Mouse (Mus musculus) cerebellum, adult 11 months (tissue): Measurements from ENCODE around the gene Cbr4.

Experiments used
- DNase-seq: peaks from one replicate; pipeline ENCODE4 v3.0.0; 2022

Cbr4 gene

DNA sequence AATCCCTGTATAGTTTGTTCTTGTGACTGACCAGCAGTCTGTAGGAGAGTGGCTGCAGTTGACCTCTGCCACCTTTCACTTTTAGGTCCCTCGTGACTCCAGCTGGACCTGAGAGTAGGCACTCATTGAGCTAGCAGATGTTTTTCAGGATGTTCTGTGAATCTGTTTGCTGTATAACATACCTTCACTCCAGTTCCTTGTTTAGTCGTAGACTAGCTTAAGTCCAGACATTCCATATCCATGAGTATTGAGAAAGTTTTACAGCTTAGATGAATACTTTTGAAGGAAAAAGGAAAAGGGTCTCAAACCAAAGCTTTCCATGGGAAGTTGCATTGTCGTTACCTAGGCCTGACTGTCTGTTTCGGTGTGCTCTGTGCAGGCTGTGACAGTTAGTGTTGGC, 9.6 kb downstream of the Cbr4 start:
- DNase-seq, result no peak

DNA sequence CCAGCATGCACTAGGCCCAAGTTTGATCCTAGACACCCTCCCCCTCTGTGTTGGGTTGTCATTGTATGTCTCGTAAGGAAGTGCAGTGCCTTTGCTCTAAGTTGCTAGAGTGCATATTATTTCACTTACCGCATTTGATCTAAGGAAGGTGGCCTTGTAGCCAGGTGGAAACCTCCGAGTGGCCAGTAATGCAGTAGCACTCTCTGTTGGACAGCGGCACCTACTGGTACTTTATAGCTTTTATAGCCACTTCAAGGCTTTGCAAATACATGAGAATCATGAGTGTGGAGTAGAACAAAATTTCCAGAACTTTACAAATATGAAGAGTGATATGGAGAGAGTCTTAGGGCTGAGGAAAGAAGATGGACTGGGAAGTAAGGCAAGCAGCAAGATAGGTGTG, 11.5 kb downstream of the Cbr4 start:
- DNase-seq, result no peak

DNA sequence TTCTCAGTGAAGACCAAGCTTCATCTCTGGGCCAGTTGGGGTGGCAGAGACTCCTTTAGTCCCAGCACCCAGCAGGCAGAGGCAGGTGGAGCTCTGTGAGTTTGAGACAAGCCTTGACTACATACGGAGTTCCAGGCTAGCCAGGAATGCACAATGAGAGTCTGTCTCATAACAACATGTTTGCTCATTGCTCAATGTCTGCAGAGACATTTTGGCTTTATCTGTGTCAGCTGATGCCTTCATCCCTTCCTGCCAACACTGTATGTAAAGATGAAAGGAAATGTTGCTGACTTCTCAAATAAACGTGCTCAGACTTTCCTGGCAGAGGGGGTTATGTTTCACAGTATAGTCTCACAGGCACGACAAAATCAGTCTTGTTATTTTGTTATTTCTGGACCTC, 13.4 kb downstream of the Cbr4 start:
- DNase-seq, result no peak

DNA sequence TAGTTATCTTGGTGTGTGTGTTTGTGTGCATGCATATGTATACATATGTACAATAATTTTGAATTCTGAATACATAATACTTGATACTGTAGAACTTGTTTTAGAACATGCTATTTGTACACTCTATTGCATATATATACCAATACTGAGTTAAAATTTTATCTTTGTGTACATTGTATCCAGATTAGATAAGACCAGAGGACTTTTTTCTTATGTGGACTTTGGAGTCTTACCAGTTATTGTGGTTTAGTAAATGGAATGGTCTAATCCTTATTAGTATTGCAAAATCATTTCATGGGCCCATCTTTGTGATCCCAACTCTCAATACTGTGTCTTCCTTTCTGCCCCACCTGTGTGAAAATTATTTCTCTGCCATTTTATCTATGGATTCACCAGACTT, 14.7 kb downstream of the Cbr4 start:
- no peak for DNase-seq

DNA sequence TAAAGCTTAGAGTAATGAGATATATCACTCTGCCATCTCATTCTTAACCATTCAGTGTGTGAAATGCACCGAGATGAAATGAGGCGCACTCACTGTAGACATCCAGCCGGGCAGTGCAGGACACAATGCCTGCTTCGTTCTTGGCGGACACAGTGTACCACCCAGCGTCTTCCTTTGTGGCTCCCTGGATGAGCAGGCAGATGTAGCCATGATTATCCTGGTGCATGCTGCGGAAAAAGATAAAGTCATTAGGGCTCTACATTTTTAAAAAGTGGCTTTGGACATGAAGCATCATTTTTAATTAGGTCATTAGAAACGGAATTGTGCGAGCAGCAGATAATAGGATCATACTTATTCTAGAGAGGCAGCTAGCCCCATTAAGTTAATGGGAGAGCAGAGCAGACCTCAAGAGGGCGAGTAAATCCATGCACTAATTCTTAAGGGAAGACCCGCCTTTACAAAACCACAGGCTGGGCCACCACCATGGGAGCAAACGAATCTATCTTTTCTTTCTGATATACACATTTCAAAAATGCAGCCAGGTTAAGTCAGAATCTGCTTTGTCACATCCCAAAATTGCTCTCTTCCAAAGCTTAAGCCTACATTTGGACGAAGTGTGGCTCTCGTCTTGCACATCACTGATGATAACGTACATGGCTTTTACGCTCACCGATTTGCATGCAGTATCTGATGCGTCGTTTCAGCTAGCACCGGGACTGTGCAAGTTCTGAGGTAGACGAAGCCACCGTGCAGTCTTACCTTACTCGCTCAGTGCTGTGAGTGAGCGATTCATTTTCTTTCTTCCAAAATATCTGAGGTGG, 27.8 kb downstream of the Cbr4 start:
- no peak for DNase-seq

DNA sequence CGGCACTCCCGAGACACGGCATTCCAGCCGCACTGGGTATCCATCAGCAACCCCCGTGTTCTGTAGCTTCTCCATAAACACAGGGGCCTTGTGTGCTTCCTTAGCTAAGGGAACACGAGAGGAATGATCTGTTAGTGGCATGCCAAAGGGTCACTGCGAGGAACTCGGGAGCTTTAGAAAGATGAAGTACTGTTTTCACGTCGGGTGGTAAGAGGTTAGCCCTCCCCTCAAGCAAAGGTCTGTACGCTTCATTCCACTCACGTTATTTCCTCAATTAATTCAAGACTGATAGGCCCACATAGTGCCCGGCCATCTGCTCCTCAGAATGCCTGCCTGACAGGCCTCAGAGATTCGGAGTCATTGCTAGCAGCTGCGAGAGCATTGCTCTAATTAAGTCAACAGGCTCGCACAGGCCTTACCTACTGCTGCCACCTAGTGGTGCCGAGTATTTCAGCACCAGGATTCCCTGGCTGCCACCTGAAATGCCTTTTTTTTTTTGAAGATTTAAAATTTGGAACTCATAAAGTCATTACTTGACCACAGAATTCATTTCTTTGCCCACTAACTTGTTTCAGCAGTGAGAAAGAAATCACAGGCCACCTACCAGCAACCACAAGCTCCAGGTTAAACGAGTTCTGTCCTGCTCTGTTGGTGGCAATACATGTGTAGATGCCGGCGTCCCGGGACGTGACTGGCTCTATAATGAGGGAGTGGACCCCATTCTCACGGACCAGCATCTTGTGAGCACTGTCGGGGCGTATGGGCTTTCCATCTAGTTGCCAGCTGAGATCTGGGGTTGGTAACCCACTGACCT, 28.6 kb downstream of the Cbr4 start:
- DNase-seq, result peak; percentile 75

DNA sequence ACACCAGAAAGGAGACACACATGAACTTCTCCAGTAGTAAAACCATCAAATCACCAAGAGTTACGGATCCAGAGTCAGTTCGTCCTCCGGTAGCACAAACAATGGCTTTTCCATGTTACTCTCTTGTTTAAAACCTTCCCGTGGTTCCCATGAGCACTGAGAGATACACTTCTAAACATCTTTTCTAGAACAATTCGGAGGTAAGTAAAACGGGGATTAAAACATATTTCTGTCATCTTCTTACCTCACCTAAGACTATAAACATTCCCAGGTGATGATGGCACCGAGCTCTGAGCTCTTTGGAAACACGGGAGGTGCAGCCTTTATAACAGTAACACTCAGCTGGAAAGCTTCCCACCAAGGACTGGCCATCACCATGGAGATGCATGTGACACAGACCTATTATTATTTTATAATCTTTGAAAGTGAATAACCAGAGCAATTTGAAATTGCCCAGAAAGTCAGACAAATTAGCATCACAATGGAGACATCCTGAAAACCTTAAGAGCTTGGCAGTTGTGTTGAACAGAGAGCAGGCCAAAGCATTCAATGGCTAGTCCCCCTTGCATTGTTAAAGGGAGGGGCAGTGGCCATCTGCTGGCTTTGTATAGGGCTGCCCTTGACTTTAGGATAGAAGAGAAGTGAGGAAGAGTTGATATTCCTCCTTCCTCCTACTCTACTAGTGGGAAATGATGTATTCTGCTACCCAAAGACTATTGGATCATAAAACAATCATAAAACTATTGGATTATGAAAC, 29.4 kb downstream of the Cbr4 start:
- DNase-seq, result no peak

DNA sequence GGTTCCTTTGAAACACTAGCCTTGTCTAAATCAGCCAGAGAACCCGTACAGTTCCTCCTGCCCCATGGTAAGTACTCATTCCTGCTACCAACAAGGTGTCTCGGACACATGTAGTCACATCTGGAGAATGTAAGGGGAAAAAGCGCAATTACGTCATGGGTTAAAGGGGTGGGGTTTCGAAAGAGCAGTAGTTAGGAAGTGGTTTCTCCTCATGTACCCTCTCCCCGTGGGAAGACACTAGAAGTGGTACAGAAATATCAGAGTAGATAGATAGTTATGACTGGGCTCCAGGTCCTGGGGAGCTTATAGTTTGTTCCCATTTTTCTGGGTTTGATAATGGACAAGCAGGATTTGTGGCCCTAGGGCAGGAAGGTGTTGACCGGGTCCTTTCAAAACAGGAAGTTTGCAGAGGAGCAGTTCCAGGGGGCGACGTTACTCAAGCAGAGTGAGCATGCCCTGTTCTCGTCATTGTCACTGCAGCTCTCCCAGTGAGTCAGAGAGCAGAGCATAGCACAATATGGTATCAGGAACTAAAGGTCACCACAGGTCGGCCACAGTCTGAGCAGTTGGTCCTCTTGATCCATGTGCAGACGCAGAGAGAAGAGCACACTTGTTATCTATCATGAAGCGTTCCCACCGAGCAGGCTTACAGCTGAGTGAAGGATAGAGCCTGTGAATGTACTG, 30.1 kb downstream of the Cbr4 start:
- no peak for DNase-seq

DNA sequence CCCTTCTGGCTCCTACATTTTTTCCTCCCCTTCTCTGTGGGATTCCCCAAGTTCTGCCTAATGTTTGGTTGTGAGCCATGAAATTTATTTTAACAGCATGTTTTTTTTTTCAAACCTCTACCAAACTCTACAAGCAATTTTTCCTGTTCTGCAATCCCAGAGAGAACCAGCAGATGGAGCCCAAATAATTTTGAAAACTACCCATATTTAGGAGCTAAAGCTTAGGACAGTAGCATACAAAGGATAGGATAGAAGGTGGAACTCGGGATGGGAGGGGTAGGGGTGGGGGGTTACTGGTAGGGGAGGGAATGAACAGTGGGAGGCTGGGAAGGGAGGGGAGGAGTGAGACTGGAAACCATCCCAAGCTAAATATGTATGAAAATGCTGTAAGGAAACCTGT, 34.6 kb downstream of the Cbr4 start:
- no peak for DNase-seq

DNA sequence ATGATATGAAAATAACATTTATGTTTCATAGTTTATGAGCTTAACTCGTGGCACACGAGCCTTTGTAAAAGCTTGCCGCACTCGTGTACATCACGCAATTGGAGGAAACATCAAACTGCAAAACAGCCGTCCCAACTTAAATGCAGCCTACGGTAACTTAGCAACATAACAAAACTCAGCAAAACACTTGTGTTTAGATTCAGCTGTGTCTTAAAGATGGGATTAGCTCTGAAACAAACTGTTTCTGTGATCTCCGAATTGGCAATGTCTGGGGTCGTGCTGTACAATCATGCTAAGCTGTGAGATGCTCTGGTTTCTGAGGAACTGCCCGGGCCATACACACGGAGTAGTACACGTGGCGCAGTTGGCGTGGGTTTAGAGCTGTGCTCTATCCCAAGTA, 39.5 kb downstream of the Cbr4 start:
- DNase-seq, result no peak

DNA sequence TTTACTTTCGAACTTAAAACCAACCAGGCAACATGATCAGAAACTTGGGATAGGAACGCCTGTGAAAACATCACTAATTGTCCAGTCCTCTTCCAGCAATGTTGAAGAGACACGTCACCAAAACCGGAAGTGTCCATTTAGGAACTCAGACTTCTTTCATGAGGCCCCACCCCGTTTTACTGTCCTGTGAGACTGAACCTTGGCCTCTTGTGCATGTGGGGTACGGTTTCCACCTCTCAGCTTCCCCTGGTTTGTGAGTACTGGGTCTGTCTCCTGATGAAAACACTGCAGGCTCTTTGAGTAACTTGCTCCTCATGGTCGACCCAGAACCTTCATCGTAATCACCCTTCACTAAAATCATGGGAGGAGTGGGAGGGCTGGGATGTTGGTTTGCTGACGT, 40.7 kb downstream of the Cbr4 start:
- no peak for DNase-seq

DNA sequence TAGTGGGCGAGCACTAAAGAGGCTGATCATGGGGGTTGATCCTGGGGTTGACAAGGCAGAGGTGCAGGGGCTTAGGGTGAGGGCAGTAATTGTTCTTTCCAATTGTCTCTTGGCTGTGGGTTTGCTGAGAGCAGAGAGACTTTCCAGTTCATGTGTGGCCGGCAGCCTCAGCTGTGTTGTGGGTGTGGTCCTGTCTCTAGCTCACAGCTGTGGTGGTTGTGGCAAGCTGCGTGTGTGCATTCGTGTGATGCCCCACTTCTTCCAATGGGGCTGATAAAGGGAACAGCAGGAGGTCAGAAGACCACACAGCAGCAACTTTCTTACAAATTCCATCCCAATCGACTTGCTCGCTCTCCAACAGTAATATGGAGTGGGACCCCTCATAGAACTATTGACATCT, 41.1 kb downstream of the Cbr4 start:
- DNase-seq, result no peak

DNA sequence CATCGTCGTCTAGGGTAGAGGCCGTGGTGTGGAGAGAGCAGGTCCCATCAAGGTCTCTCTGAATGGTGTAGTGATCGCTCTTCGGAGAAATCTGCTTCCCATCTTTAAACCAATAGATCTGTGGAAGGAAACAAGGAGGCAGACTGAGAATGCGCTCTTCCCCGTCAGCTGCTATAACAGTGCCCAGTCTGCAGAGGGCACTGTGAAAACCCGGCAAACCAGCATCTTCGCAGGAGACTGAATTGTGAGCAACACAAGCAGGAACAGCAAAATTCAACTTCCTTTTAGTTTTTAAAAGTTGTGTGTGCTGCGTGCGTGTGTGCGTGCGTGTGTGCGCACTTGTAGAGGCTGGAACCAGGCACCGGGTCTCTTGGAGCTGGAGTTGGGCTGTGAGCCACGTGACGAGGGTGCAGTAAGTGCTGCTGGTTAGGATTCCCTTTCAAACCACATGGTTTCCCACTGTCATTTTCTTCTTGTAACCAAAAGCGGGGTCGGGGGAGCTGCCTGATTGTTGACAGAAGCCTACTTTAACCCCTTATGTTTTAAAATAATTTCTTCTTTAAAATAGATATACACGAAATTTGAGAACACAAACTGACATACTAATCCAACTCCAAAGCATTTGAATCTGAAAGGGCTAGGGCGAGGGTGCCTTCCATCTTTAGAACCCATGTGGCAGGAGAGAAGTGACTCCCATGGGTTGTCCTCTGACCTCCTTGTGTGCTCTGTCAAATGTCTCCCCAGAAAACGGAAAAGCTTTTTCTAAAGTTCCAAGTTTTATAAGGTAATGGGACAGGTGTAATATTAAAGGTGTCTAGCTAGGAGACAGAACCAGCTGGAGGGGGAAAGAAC, 44.6 kb downstream of the Cbr4 start:
- no peak for DNase-seq

DNA sequence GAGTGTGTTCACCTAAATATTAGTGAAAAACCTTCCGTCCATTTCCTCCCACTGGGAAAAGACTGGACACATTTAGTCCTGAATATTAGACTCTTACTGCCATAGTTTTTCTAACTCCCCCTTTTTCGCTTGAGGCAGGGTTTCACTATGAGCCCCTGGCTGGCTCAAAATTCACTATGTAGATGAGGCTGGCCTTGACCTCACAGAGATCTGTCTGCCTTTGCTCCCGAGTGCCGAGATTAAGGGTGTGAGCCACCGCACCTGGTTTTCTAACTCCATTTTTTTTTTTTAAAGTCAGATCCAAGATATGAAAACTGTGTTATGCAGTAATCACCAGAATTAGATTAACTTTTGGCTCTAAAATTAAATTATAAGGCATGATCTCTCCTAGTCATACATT, 45.3 kb downstream of the Cbr4 start:
- DNase-seq, result no peak

DNA sequence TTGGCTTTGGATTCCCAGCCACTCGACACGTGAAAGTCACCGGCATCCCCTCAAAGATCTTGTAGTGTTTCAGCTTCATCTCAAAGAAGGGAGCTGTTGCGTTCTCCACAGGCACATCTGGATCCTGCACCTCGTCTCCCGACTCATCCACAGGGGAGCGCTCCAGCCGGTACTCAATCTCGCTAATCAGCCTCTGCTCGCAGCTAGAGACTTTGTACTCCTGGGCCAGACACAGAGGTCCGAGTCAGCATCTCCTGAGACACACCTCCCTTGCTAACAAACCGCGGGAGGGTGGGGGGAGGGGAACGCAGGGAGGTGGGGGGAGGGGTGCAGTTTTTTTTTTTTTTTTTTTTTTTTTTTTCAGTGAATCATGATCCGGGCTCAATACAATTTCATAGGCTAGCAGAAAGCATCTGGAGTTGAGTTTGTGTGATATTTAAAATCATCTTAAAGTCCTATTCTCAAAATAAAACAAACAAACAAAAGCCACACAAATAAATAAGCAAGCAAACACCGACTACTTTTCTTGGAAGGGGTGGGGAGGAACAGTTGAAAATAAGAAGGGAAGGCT, 45.9 kb downstream of the Cbr4 start:
- DNase-seq, result no peak

DNA sequence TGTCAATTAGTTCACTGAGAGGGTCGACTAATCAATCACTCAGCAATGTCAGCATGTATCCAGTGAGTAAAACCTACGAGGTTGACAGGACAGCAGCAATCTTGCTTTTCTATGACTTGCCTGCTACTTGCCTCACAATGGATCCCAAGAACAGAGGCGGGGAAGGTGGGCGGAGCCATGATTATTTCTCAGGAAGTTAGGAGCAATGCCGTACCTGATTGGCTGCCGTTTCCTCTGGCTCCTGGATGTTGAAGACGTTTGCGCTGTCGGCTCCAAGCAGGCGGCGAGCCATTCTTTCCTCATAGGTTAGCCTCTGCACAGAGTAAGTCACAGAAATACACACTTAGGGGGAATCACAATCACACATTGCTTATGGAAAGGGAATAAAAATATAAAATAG, 47.9 kb downstream of the Cbr4 start:
- no peak for DNase-seq

DNA sequence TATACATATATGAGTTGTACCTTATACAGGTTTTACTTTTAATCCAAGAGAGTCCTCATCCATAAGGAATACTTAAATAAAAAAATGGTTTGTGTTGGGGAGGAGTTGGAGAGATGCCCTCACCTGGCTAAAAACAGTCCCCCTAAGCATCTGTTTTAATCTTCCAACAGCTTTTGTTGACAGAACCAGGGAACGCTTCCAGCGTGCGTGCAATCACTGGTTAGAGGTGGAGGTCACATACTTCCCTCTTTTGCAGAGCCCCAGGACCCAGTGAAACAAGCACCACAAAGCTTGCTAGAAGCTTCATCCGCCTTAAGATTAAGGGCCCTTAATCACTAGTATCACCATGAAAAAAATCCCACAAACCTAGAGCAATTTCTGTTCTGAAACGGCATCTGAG, 49.9 kb downstream of the Cbr4 start:
- DNase-seq, result no peak

DNA sequence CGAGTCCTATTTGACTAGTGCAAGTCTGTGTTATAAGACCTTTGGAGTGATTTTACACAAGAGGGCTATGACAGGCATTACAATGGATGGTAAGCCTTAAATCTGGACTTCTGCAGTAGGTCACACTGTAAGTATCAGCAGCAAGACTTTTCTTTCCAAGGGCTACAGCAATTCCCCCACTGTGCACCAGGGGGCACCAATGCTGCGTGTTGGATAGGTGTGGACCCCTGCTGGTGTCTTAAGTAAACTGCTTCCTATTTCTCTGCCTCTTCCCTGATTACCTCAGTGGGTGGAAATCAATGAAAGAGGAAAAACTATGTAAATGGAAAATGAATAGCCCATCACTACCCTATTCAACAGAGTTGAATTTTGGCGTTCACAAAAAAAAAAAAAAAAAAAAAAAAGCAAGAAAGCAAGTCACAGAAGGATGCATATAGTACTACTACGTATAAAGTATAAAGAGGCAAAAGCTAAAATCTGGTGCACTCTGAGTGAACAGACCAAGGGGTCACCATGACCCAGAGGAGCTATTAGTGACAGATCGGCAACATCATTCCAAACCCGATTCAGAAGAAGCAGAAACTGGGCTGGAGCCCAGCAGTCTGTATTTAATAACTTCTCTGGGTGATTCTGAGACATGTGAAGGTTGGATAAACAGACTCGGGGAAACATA, 52.4 kb downstream of the Cbr4 start:
- peak; percentile 35 for DNase-seq

DNA sequence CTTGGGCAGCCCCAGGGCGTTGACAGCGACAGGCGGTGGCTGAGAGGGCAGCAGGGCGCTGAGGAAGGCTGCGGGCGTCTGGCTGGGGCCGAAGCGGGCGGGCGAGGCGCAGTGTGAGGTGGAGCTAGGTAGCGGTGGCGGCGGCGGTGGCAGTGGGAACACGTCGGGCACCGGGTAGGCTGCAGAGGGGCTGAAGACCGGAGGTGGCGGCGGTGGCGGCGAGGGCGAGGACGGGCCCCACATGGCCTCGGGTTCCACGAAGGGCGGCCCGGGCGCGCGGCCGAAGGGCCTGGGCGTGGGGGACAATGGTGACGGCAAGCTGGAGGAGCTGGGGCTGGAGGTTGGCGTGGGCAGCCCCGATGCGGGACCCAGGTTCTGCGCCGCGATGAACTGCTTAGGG, 62.1 kb downstream of the Cbr4 start:
- DNase-seq, result no peak

DNA sequence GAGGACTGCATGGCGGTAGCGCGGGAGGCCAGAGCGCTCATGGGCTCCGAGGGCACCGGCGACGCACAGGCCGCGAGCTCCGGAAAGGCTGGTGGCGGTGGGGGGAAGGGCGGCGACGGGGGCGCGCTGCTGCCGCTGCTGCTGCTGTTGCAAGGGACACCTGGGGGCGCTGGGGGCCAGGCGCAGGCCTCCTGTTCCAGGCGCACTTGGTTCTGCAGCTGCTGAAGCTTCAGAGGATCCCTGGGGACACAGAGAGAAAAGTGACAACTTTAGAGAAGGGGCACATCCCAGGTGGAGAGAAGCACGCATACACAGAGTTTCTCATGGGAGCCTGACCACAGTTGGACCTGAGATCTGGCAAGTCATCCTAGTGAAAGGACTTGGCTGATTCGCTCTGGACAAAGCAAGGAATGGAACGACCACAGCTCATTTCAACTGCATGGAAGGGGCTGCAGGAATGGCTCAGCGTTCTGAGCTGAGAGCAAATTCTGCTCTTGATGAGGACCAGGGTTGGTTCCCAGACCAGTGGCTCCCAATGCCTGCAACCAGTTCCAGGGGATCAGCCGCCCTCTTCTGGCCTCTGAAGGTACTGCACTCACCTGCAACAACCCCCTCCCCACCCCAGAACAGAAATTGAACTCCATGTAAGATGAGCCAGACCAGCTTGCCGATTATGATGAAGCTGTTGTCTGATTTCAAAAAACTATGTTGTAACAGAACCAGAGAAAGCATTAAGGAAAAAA, 62.6 kb downstream of the Cbr4 start:
- DNase-seq, result no peak
